Mouse (Mus musculus): Measurements from ENCODE around the gene Stoml1. TPM values are rescaled to one million over a fixed set of nuclear protein-coding genes. Genes with fewer than 3 reads are reported as not detected.

Stoml1 gene
- total RNA-seq, 4 experiments from 2014 or later = 65.2 to 77.4 (median 75.3) TPM

- DNase-seq (ENCODE audit: low spot score in 2 of 2) = no peak
These were observed 19.1 kb downstream of the Stoml1 start for GRCm38 (mm10) chr9:58272068-58272541.

- no peak for DNase-seq (ENCODE audit: low spot score in 2 of 2)
These were observed 19.9 kb downstream of the Stoml1 start for GRCm38 (mm10) chr9:58272855-58273254.

- DNase-seq (ENCODE audit: low spot score in 2 of 2) = no peak
These were observed 21.2 kb downstream of the Stoml1 start for GRCm38 (mm10) chr9:58274101-58274604.

- no peak for DNase-seq (ENCODE audit: low spot score in 2 of 2)
These were observed 21.7 kb downstream of the Stoml1 start for GRCm38 (mm10) chr9:58274626-58275025.

GRCm38 (mm10) chr9:58275115-58275774, 22.3 kb downstream of the Stoml1 start:
- DNase-seq (ENCODE audit: low spot score in 2 of 2) = no peak

- DNase-seq (ENCODE audit: low spot score in 2 of 2) = no peak
These were observed 22.8 kb downstream of the Stoml1 start for GRCm38 (mm10) chr9:58275797-58276196.

GRCm38 (mm10) chr9:58276346-58276745, 23.4 kb downstream of the Stoml1 start:
- no peak for DNase-seq (ENCODE audit: low spot score in 2 of 2)

- DNase-seq (ENCODE audit: low spot score in 2 of 2) = no peak
These were observed 25.3 kb downstream of the Stoml1 start for GRCm38 (mm10) chr9:58278313-58278712.

- no peak for DNase-seq (ENCODE audit: low spot score in 2 of 2)
These were observed 26.1 kb downstream of the Stoml1 start for GRCm38 (mm10) chr9:58278821-58279723.

GRCm38 (mm10) chr9:58279780-58280179, 26.8 kb downstream of the Stoml1 start:
- no peak for DNase-seq (ENCODE audit: low spot score in 2 of 2)

GRCm38 (mm10) chr9:58280259-58281109, 27.5 kb downstream of the Stoml1 start:
- DNase-seq (ENCODE audit: low spot score in 2 of 2) = peak; percentile 43 to 46

- DNase-seq (ENCODE audit: low spot score in 2 of 2) = no peak
These were observed 28.6 kb downstream of the Stoml1 start for GRCm38 (mm10) chr9:58281597-58281996.

GRCm38 (mm10) chr9:58283431-58283830, 30.5 kb downstream of the Stoml1 start:
- DNase-seq (ENCODE audit: low spot score in 2 of 2) = no peak

GRCm38 (mm10) chr9:58289090-58289489, 36.1 kb downstream of the Stoml1 start:
- no peak for DNase-seq (ENCODE audit: low spot score in 2 of 2)

- no peak for DNase-seq (ENCODE audit: low spot score in 2 of 2)
These were observed 36.9 kb downstream of the Stoml1 start for GRCm38 (mm10) chr9:58289901-58290300.

- no peak for DNase-seq (ENCODE audit: low spot score in 2 of 2)
These were observed 41.6 kb downstream of the Stoml1 start for GRCm38 (mm10) chr9:58294527-58294926.

- DNase-seq (ENCODE audit: low spot score in 2 of 2) = no peak
These were observed 42.4 kb downstream of the Stoml1 start for GRCm38 (mm10) chr9:58295345-58295744.

- no peak for DNase-seq (ENCODE audit: low spot score in 2 of 2)
These were observed 42.9 kb downstream of the Stoml1 start for GRCm38 (mm10) chr9:58295766-58296361.

GRCm38 (mm10) chr9:58297065-58297464, 44.1 kb downstream of the Stoml1 start:
- no peak for DNase-seq (ENCODE audit: low spot score in 2 of 2)

- no peak for DNase-seq (ENCODE audit: low spot score in 2 of 2)
These were observed 45.1 kb downstream of the Stoml1 start for GRCm38 (mm10) chr9:58297961-58298477.

GRCm38 (mm10) chr9:58299356-58299799, 46.4 kb downstream of the Stoml1 start:
- DNase-seq (ENCODE audit: low spot score in 2 of 2) = no peak

All from layer of hippocampus, adult 8-10 months (tissue).